Mouse (Mus musculus): ENCODE results near the gene Cyp2w1. TPM values are rescaled to one million over a fixed set of nuclear protein-coding genes. Genes with fewer than 3 reads are reported as not detected.

Cyp2w1 gene
- total and polyA plus RNA-seq, 3 experiments: not detected

DNA sequence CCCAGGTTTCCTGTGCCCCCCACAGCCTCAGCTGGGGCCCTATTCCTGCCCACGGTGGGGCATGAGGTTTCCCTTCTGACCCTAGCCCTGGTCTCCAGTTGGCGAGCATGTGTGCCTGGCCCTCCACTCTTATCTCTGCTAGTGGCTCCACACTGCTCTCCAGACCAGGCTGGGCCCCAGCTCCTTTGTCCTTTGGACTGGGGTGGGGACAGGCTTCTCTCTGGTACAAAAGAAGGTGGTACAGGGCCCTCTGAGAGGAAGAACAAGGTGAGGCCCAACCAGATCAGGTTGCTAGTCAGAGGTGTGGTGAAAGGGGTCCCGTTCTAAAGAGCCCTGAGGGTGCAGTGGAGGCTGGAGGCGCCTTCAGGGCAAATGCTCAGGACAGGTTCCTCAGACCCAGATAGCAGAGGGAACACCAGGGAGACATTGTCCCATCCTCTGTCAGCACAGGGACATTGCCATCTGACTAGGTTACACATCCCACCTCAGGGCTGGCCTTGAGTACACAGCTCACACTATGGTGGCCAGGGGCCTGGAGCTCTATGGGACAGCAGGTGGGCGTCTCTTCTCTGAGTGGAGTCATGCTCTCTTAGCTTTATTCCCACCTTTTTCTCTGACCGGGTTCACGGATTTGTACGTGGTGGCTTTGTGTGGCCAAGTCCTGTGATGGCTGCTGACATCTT, 19.7 kb upstream of the Cyp2w1 start:
- Histone ChIP-seq H3K27me3 (ENCODE audit: control insufficient read depth in 1 of 2, insufficient read depth in 2 of 2, low read length in 2 of 2) (no peaks in the 10 kb centered on the region), H3K79me2 (ENCODE audit: control insufficient read depth, insufficient read depth, low read length, poor library complexity) (no peaks in the 10 kb centered on the region), H3K36me3 (ENCODE audit: control insufficient read depth in 1 of 2, insufficient read depth in 2 of 2, low read length in 2 of 2) (no peaks in the 10 kb centered on the region), H3K4me1 (ENCODE audit: control insufficient read depth in 1 of 2, insufficient read depth in 2 of 2, low read length in 2 of 2) (no peaks in the 10 kb centered on the region), H3K4me3 (ENCODE audit: control insufficient read depth in 1 of 2, insufficient read depth in 1 of 2, low read depth in 2 of 2, low read length in 2 of 2) (no peak overlapping the region), H3K27ac (ENCODE audit: control insufficient read depth, low read depth, low read length) (no peak overlapping the region), H3K9me3 (replicated peaks; ENCODE audit: insufficient read depth, low read length) (no peaks in the 10 kb centered on the region), H3K9ac (ENCODE audit: control insufficient read depth, low read depth, low read length, poor library complexity, severe bottlenecking) (no peak overlapping the region)
- TF ChIP-seq ZKSCAN1 (IDR thresholded peaks at IDR 0.05; ENCODE audit: low read depth, low read length) (no peak), EP300 (IDR thresholded peaks at IDR 0.05; ENCODE audit: low read depth in 1 of 2, low read length in 2 of 2) (no peak), CHD2 (IDR thresholded peaks at IDR 0.05; ENCODE audit: low read length) (no peak), GATA1 (IDR thresholded peaks at IDR 0.05; ENCODE audit: low read depth, low read length) (no peak), BHLHE40 (IDR thresholded peaks at IDR 0.05; ENCODE audit: borderline replicate concordance, low read depth, low read length) (no peak), UBTF (IDR thresholded peaks at IDR 0.05; ENCODE audit: borderline replicate concordance, insufficient read depth, low read depth, low read length) (no peak), TCF12 (IDR thresholded peaks at IDR 0.05; ENCODE audit: low read depth, low read length) (no peak), POLR2A (IDR thresholded peaks at IDR 0.05; ENCODE audit: control insufficient read depth in 1 of 2, insufficient read depth in 1 of 2, low read depth in 1 of 2, low read length in 2 of 2, poor library complexity in 1 of 2) (no peak), NELFE (IDR thresholded peaks at IDR 0.05; ENCODE audit: low read depth, low read length) (no peak), KAT2A (conservative IDR thresholded peaks at IDR 0.05; ENCODE audit: low read depth, low read length) (no peak), E2F4 (IDR thresholded peaks at IDR 0.05; ENCODE audit: borderline replicate concordance, low read depth, low read length) (no peak), SMC3 (IDR thresholded peaks at IDR 0.05; ENCODE audit: low read depth, low read length) (no peak), ETS1 (IDR thresholded peaks at IDR 0.05; ENCODE audit: low read depth, low read length) (no peak), MYC (IDR thresholded peaks at IDR 0.05; ENCODE audit: low read depth, low read length) (no peak), TBP (IDR thresholded peaks at IDR 0.05; ENCODE audit: low read depth, low read length) (no peak), RAD21 (IDR thresholded peaks at IDR 0.05; ENCODE audit: low read depth, low read length) (no peak), USF1 (IDR thresholded peaks at IDR 0.05; ENCODE audit: low read depth, low read length) (no peak), USF2 (IDR thresholded peaks at IDR 0.05; ENCODE audit: borderline replicate concordance in 1 of 2, insufficient read depth in 1 of 2, low read depth in 1 of 2, low read length in 2 of 2) (no peak), MAZ (IDR thresholded peaks at IDR 0.05; ENCODE audit: low read depth, low read length) (no peak), MAFK (IDR thresholded peaks at IDR 0.05; ENCODE audit: borderline replicate concordance, low read depth, low read length) (no peak)
- DNase-seq (ENCODE audit: low read depth, low spot score): no peak

Measured in MEL (cell line).